Mouse (Mus musculus): ENCODE measurements around the gene Cstf1.

- TF ChIP-seq CTCF (IDR thresholded peaks at IDR 0.05; ENCODE audit: borderline replicate concordance, control insufficient read depth, extremely low read depth, insufficient read depth, low read length, poor library complexity): no peak
- TF ChIP-seq POLR2A (IDR thresholded peaks at IDR 0.05; ENCODE audit: control insufficient read depth, extremely low read depth, insufficient read depth, low read length, poor library complexity): no peak
Measured at GRCm38 (mm10) chr2:172346933-172347611, 23.4 kb upstream of the Cstf1 start.

Measured in thymus, adult 2 months (tissue).